Mouse (Mus musculus) A20 (cell line): Measurements from ENCODE around the gene Slc10a4.
"Not testable (repeated sequence)": the region's sequence is repeated elsewhere in the genome, so short reads cannot be mapped to it uniquely, and the experiment has no call there.

Experiments used
- DNase-seq: peaks from one replicate; pipeline ENCODE4 v3.0.0-alpha.2; 2011; ENCODE audit warnings: low read depth, low spot score

The Slc10a4 gene

DNA sequence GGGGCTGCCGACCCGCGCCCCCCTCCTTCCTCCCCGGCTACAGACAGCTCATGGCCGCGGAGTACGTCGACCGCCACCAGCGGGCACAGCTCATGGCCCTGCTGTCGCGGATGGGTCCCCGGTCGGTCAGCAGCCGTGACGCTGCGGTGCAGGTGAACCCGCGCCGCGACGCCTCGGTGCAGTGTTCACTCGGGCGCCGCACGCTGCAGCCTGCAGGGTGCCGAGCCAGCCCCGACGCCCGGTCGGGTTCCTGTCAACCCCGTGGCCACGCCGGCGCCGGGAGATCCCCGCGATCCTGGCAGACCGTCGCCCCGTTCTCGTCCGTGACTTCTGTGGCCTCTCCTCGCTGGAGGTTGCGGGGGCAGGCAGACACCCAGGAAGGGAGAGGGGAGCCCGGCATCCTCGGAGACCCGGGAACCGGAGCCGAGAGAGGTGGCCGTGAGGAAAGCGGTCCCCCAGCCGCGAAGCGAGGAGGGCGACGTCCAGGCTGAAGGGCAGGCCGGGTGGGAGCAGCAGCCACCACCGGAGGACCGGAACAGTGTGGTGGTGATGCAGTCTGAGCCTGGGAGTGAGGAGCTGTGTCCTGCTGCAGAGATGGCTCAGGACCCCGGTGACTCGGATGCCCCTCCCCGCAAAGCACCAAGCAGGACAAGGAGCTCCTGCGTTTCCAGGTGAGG lies 7.1 kb downstream of the Slc10a4 start:
- not testable (repeated sequence) for DNase-seq

- DNase-seq, result no peak
Observed at GRCm38 (mm10) chr5:73014745-73015144, 8.1 kb downstream of the Slc10a4 start.

- DNase-seq, result no peak
Observed at GRCm38 (mm10) chr5:73023801-73024200, 17.1 kb downstream of the Slc10a4 start.

DNA sequence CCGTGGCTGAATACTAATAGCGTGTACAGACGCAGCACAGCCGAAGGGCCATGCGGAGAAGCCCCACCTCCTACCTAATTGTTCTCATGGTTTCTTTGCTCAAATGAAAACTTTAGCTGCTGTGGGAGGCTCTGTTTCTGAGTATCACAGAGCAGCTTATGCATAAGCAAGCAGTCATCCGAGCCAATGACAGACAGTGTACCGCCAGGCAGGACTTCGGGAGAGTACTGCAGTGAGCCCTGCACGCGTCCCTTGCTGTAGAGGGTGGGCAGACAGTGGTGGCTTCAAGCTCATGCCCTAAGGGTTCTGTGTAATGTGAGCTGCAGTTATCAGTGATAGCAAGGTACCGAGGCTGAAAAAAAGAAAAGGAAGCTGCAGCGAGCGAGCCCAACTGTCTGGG lies 22.0 kb downstream of the Slc10a4 start:
- DNase-seq, result no peak

GRCm38 (mm10) chr5:73032481-73032880 lies 25.8 kb downstream of the Slc10a4 start:
- no peak for DNase-seq

- DNase-seq, result no peak
Observed at GRCm38 (mm10) chr5:73044055-73044454, 37.4 kb downstream of the Slc10a4 start.

DNA sequence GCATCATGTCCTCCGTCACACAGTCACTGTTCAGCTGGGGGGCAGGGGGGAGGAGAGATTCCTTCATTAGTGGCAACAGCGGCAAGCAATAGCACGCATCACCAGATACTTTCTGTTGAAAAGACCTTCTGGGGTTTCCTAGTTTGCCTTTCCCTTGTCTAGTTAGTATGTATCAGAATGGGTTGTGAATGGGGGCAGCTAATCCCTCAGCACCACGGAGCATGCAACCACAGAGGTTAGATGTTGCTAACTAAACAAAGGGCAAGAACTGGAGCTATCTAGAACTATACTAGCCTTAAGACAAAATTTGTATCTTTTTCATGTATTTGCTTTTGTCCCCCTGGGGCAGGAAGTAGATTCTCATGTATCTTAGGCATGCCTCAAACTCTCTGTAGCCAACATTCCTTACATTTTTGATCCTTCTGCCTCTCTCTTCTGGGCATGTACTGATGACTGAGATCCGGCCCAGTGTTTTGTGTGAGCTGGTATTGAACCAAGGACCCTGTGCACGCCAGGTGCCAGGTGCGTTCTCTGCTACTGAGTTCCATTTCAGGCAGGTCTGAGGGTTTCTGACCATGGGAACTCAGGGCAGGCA lies 41.1 kb downstream of the Slc10a4 start:
- DNase-seq, result no peak

DNA sequence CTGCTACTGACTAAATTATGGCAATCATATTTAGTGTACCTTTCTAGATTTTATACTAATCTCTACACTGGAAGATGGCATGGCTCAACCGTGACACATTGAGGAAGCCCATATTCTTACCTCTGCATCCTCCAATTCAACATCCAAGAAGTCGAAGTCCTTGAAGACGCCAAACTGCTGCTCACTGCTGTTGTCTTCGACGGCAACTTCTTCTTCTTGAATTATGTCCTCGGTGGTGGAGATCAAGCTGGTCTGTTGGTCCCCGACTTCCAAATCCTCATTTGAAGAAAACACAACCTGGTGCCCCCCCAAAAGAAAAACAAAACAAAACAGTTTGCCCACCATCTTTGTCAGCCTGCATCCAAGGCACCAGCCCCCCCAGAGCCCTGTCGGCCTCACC lies 47.2 kb downstream of the Slc10a4 start:
- DNase-seq, result no peak

- peak; percentile 21 for DNase-seq
Observed at GRCm38 (mm10) chr5:73056457-73056856, 49.8 kb downstream of the Slc10a4 start.

- DNase-seq, result no peak
Observed at GRCm38 (mm10) chr5:73056937-73057336, 50.3 kb downstream of the Slc10a4 start.

DNA sequence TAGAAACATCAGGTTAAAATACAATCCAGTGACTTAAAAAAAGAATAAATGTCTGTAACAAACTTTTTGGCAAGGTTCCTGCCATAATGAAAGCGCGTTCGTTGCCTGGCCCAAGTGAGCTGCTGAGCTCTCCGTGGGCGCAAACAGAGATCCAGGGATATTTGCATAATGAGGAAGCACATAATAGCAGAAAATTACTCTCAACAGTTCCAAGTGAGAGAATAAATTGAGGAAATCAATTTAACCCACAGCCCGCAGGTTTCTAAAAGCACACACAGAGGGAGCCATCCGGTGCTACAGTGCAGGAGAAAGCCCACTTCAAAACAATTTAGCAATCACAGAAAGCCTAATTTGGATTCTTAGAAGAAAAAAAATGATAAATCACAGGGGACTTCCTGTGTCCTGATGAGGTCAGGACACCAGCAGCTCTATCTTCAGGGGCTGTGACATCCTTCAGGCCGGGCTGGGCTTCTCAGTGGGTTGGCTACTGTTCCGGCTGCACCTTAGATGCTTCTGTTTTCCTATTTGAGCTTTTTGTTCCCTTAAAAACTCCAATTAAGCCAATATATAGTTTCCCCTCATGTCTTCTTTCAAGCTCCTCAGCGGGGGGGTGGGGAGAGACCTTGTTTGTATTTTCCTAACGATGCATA lies 54.9 kb downstream of the Slc10a4 start:
- no peak for DNase-seq
